Mouse (Mus musculus) liver, adult 2 months (tissue): ENCODE results near the gene Actr3b.
"Not testable (repeated sequence)": the region's sequence is repeated elsewhere in the genome, so short reads cannot be mapped to it uniquely, and the experiment has no call there.

Experiments
- CTCF ChIP-seq: fragments of 200-500 bp; IDR thresholded peaks from 2 replicates; pipeline ENCODE4 v1.5.1; 2011; ENCODE audit warnings: low read depth, low read length, control low read depth
- POLR2A ChIP-seq: fragments of 200-500 bp; IDR thresholded peaks from 2 replicates; pipeline ENCODE4 v1.6.1; 2011; ENCODE audit warnings: low read length, control low read depth; ENCODE audit not compliant: insufficient read depth; ENCODE audit errors: extremely low read depth

- TF ChIP-seq POLR2A, CTCF: not testable (repeated sequence)
Observed at GRCm38 (mm10) chr5:25875927-25876326, 116.1 kb downstream of the Actr3b start.
